Mouse (Mus musculus) testis, adult 2 months (tissue): ENCODE results near the gene Crhbp. TPM values are rescaled to one million over a fixed set of nuclear protein-coding genes. Genes with fewer than 3 reads are reported as not detected.

Experiments
- H3K27ac ChIP-seq: fragments of 200-500 bp; 2 replicates; pipeline ENCODE4 v1.5.1; 2012; ENCODE audit warnings: low read depth, low read length; ENCODE audit not compliant: control insufficient read depth, insufficient read depth
- H3K27me3 ChIP-seq: fragments of 200-500 bp; 2 replicates; pipeline ENCODE4 v1.6.1; 2012; ENCODE audit warnings: mild to moderate bottlenecking, low read length, moderate library complexity; ENCODE audit not compliant: control insufficient read depth, insufficient read depth
- H3K36me3 ChIP-seq: fragments of 200-500 bp; 2 replicates; pipeline ENCODE4 v1.6.1; 2012; ENCODE audit warnings: mild to moderate bottlenecking, low read length; ENCODE audit not compliant: control insufficient read depth, insufficient read depth
- H3K4me1 ChIP-seq: fragments of 200-500 bp; 2 replicates; pipeline ENCODE4 v1.6.1; 2012; ENCODE audit warnings: low read length; ENCODE audit not compliant: control insufficient read depth, insufficient read depth
- H3K4me3 ChIP-seq: fragments of 200-500 bp; 2 replicates; pipeline ENCODE4 v1.5.1; 2012; ENCODE audit warnings: low read depth, mild to moderate bottlenecking, low read length, moderate library complexity, mixed read lengths; ENCODE audit not compliant: control insufficient read depth
- CTCF ChIP-seq: fragments of 200-500 bp; IDR thresholded peaks from 2 replicates; pipeline ENCODE4 v1.5.1; 2012; ENCODE audit warnings: low read depth, mild to moderate bottlenecking, inconsistent platforms, low read length, moderate library complexity; ENCODE audit not compliant: control insufficient read depth, insufficient read depth, insufficient replicate concordance
- POLR2A ChIP-seq: fragments of 200-500 bp; IDR thresholded peaks from 2 replicates; pipeline ENCODE4 v1.6.1; 2012; ENCODE audit warnings: low read depth, mild to moderate bottlenecking, inconsistent platforms, low read length, moderate library complexity; ENCODE audit not compliant: control insufficient read depth
- polyA plus RNA-seq: library from polyadenylated mRNA; depleted of rRNA; stranded (reverse); fragments of >200 nt; gene quantifications from 2 replicates; pipeline ENCODE4 v1.2.3, GENCODE M21; 2012

Crhbp gene
- polyA plus RNA-seq, 1 experiment, result 0.10 TPM

DNA sequence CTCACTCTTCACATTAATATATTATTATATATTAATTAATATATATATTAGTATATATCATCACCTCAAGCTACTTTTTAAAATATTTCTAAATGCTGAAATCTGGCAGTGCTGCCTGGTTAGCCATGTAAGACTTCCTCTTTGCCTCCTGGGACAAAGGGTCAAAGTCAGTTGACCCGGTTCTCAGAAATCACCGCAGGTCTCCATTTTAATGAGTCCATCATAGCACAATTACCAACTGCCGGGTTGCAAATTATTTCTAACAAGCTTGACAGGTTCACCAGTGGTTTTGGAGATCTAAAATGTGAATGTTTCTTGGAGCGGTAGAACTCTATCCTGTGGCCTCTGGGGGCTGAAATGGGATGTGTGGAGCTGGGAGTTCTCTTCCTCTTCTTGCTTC, 1.8 kb downstream of the Crhbp start:
- Histone ChIP-seq H3K4me1 (peaks cover 7% of the 10 kb centered on the region), H3K4me3 (no peak overlapping the region), H3K36me3 (no peaks in the 10 kb centered on the region), H3K27me3 (no peaks in the 10 kb centered on the region; the same call in 1 of the 2 replicates), H3K27ac (no peak overlapping the region)
- TF ChIP-seq POLR2A (no peak), CTCF (no peak)

DNA sequence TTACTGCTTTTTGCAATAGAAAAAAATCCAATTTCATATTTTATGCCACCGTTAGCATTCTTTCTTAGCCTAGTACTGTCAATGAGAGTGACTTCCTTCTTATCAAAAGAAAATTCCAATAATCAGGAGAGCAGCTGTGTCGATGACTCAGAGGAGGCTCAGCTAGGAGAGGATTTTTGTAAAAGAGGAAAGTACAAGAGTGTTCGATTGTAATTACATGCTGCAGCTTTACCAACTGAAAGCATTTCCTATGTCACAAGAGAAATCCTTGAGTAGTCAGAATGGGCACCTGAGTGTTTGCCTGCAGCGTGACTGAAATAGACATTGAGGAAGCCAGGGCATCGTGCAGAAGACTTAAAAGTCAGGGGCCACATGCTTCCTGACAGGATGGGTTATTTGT, 5.2 kb downstream of the Crhbp start:
- no peak overlapping the region for H3K27ac ChIP-seq
- no peaks in the 10 kb centered on the region for H3K36me3 ChIP-seq
- no peak overlapping the region for H3K4me3 ChIP-seq
- TF ChIP-seq CTCF, result no peak
- no peak for TF ChIP-seq POLR2A
- no peaks in the 10 kb centered on the region for H3K27me3 ChIP-seq
- H3K4me1 ChIP-seq, result peaks cover 5% of the 10 kb centered on the region

GRCm38 (mm10) chr13:95431760-95432159, 13.0 kb downstream of the Crhbp start:
- H3K4me1 ChIP-seq, result peaks cover 8% of the 10 kb centered on the region
- H3K27me3 ChIP-seq, result no peaks in the 10 kb centered on the region
- peak overlapping the region; percentile 30; the same call in 1 of the 2 replicates for H3K4me3 ChIP-seq
- no peaks in the 10 kb centered on the region for H3K36me3 ChIP-seq
- H3K27ac ChIP-seq, result no peak overlapping the region
- TF ChIP-seq CTCF (no peak), POLR2A (no peak)

DNA sequence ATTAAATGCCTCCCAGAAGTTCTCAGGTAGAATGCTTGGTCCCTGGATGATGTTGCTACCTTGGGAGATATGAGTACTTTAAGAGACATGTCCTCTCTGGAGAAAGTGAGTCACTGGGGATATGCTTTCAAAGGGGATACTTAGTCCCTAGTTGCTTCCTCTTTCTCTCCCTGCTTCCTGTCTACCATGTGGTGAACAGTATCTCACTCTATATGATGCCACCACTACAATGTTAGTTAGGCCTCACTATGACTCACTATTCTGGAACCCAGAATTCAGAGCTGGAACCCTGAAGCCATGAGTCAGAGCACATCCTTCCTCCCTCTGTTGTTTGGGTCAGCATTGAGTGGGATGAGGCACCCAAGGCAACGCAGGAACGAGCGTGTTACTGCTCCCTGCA, 17.2 kb downstream of the Crhbp start:
- no peak; the same call in 1 of the 2 replicates for TF ChIP-seq POLR2A
- no peak for TF ChIP-seq CTCF
- H3K27ac ChIP-seq, result no peak overlapping the region
- peak overlapping the region; percentile 78 for H3K4me3 ChIP-seq
- H3K4me1 ChIP-seq, result peaks cover 8% of the 10 kb centered on the region
- H3K27me3 ChIP-seq, result no peaks in the 10 kb centered on the region
- no peaks in the 10 kb centered on the region for H3K36me3 ChIP-seq

DNA sequence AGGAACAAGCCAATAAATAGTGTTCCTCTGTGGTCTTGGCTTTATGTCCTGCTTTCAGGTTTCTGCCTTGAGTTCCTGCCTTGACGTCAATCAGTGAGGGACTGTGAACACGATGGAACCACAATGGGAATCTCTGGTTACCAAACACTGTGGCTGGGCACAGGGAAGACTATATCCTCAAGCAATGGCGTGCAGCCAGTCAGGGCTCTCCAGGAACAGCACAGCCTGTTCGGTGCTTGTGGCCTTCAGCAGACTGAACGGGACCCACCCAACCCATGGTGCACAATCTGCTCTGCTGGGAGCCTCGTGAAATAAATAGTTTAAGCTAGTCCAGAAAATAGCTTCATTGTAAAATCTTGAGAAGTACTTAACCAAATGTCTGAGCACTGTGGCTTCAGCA, 18.3 kb downstream of the Crhbp start:
- Histone ChIP-seq H3K4me3 (no peak overlapping the region), H3K4me1 (peaks cover 8% of the 10 kb centered on the region), H3K27me3 (no peaks in the 10 kb centered on the region), H3K27ac (no peak overlapping the region), H3K36me3 (no peaks in the 10 kb centered on the region)
- TF ChIP-seq POLR2A (no peak), CTCF (no peak)

- Histone ChIP-seq H3K36me3 (no peaks in the 10 kb centered on the region), H3K27me3 (no peaks in the 10 kb centered on the region), H3K4me3 (no peak overlapping the region), H3K4me1 (peaks cover 5% of the 10 kb centered on the region; the same call in 1 of the 2 replicates), H3K27ac (no peak overlapping the region)
- TF ChIP-seq POLR2A (no peak), CTCF (no peak)
These were observed 19.2 kb downstream of the Crhbp start for GRCm38 (mm10) chr13:95425484-95425883.

GRCm38 (mm10) chr13:95424932-95425331, 19.8 kb downstream of the Crhbp start:
- TF ChIP-seq POLR2A, result no peak
- TF ChIP-seq CTCF, result no peak
- Histone ChIP-seq H3K4me1 (peaks cover 5% of the 10 kb centered on the region; the same call in 1 of the 2 replicates), H3K27ac (no peak overlapping the region), H3K4me3 (no peak overlapping the region), H3K36me3 (no peaks in the 10 kb centered on the region), H3K27me3 (no peaks in the 10 kb centered on the region)
